Mouse (Mus musculus): ENCODE data around the gene Naaladl2. TPM values are rescaled to one million over a fixed set of nuclear protein-coding genes. Genes with fewer than 3 reads are reported as not detected.

Gene Naaladl2
- total RNA-seq, 2 experiments from 2014 or later: 0.33 to 1.0 TPM

- intact Hi-C loops (cut with DNase I): no loop called here
- no peak for DNase-seq
- Histone ChIP-seq H3K27ac (no peak overlapping the region), H3K4me3 (no peak overlapping the region)
- no peak for TF ChIP-seq CTCF (IDR thresholded peaks at IDR 0.05)
Measured at GRCm38 (mm10) chr3:24905425-24905960, 238.6 kb downstream of the Naaladl2 start.

DNA sequence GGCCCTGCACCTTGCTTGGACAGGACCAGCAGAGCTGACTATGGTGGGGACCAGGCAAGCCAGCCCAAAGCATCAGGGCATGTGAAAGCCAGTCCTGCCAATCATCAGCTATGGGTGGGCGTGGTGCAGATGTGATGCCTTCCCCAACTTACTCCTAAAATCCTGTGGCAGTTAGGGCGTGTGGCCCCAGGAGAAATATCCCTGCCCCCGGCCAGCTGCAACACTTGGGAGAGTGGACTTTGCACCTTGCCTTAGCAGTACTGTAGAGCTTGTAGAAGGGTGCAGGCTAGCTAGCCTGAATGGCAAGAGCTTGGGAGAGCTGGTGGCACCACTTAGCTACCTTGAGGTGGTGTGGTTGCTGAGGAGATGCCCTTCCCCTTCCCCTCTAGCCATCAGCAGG is 255.3 kb downstream of the Naaladl2 start:
- intact Hi-C loops (cut with DNase I): no loop called here
- TF ChIP-seq CTCF (IDR thresholded peaks at IDR 0.05): no peak
- Histone ChIP-seq H3K4me3 (no peak overlapping the region), H3K27ac (no peak overlapping the region)
- DNase-seq: no peak

DNA sequence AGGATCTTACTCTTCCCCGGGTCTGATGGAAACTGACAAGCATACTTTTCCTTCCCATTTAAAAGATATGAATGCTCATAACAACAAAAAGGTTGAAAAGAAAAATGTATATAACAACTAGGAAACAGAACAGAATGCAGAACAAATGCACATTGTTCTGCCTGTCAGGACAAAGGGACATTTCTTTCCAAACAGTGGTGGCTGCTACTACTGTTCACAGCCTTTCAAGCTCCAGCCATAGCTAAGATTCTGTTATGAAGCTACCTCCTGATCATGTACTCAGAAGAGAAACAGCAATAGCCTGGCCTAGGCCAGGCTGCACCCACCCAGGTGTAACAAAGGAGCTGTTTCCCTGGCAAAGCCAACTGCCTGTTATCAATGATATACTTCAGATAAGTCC is 271.8 kb downstream of the Naaladl2 start:
- DNase-seq: no peak
- no peak overlapping the region for H3K27ac ChIP-seq

DNA sequence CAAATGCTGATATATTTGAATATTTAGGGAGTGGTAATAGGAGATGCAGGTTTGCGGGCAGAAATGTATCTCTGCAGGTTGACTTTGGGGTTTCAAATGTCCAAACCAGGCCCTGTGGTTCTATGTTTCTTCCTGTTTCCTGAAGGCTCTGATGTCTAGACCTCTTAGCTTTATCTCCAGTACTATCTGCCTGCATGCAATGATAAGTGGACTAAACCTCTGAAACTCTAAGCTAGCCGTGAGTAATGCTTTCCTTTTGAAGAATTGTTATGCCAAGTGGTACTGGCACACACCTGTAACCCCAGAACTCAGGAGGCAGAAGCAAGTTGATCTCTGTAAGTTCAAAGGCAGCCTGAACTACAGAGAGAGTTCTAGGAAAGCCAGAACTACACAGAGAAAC is 291.1 kb downstream of the Naaladl2 start:
- no peak overlapping the region for H3K27ac ChIP-seq
- no peak overlapping the region for H3K4me3 ChIP-seq
- TF ChIP-seq CTCF (IDR thresholded peaks at IDR 0.05): no peak
- intact Hi-C loops (cut with DNase I): no loop called here
- no peak for DNase-seq

More for the DNA sequence above, 271.8 kb downstream of the Naaladl2 start:
- intact Hi-C loops (cut with DNase I): no loop called here
- no peak for TF ChIP-seq CTCF (IDR thresholded peaks at IDR 0.05)
- no peak overlapping the region for H3K4me3 ChIP-seq

GRCm38 (mm10) chr3:24796739-24797138 is 347.3 kb downstream of the Naaladl2 start:
- intact Hi-C loops (cut with DNase I): no loop called here
- Histone ChIP-seq H3K27ac (no peak overlapping the region), H3K4me3 (no peak overlapping the region)
- TF ChIP-seq CTCF (IDR thresholded peaks at IDR 0.05): no peak
- no peak for DNase-seq

DNA sequence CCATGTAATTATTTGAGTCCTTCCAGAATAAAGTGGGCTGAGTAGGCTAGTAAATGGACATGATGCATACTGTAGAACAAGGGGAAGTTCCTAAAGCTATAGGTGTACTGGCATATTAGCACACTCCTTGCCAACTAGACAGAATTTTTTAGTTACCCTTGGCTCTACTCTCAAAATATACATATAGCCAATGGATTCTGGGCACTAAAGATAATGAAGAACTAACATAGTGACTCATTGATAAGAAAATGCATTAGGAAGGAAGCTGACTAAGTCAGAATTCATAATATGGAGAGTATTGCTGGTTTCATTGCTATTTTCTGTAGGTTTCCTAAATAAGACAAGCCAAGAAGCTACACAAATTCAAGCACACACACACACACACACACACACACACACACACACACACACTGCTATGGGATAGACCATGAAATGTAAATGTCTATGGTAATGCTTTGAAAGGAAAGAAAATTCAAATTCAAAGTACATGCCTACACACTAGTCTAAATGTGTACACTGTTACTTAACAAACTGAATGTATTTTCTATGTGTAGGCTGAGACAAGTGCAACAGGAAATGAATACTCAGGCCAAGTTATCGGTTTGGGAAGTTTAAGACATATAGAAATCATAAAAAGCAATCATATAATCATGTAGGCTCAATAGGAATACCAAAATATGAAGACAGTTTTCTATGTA is 356.5 kb downstream of the Naaladl2 start:
- Histone ChIP-seq H3K4me3 (no peak overlapping the region), H3K27ac (no peak overlapping the region)
- intact Hi-C loops (cut with DNase I): no loop called here
- TF ChIP-seq CTCF (IDR thresholded peaks at IDR 0.05): no peak
- DNase-seq: no peak

DNA sequence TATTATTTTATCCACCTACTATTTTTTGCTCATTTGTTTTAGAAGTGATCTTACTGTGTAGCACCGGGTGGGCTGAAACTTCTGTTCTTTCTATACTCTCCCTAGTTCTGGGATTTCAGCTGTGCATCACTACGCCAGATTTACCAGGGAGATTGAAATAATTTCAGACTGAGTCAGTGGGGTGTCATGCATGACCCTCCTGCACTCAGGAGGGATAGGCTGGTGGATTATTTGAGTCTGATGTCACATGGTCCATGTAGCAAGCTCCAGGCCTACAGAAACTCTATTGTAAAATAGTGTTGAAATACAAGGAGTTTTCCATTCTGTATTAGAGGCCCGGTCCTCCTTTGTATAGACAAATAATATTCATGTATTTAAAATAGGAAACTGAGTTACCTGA is 360.0 kb downstream of the Naaladl2 start:
- no peak for TF ChIP-seq CTCF (IDR thresholded peaks at IDR 0.05)
- intact Hi-C loops (cut with DNase I): no loop called here
- no peak overlapping the region for H3K27ac ChIP-seq
- no peak for DNase-seq
- no peak overlapping the region for H3K4me3 ChIP-seq

- no peak for TF ChIP-seq CTCF (IDR thresholded peaks at IDR 0.05)
- Histone ChIP-seq H3K27ac (no peak overlapping the region), H3K4me3 (no peak overlapping the region)
- DNase-seq: no peak
- intact Hi-C loops (cut with DNase I): no loop called here
Measured at GRCm38 (mm10) chr3:24783462-24783829, 360.6 kb downstream of the Naaladl2 start.

GRCm38 (mm10) chr3:24782784-24783461 is 361.1 kb downstream of the Naaladl2 start:
- H3K27ac ChIP-seq: no peak overlapping the region
- TF ChIP-seq CTCF (IDR thresholded peaks at IDR 0.05): no peak
- H3K4me3 ChIP-seq: no peak overlapping the region
- intact Hi-C loops (cut with DNase I): no loop called here
- DNase-seq: no peak

GRCm38 (mm10) chr3:24781687-24782086 is 362.4 kb downstream of the Naaladl2 start:
- intact Hi-C loops (cut with DNase I): no loop called here
- no peak for DNase-seq
- no peak for TF ChIP-seq CTCF (IDR thresholded peaks at IDR 0.05)
- H3K4me3 ChIP-seq: no peak overlapping the region
- no peak overlapping the region for H3K27ac ChIP-seq

GRCm38 (mm10) chr3:24778416-24778815 is 365.6 kb downstream of the Naaladl2 start:
- intact Hi-C loops (cut with DNase I): no loop called here
- DNase-seq: no peak
- Histone ChIP-seq H3K4me3 (no peak overlapping the region), H3K27ac (no peak overlapping the region)
- TF ChIP-seq CTCF (IDR thresholded peaks at IDR 0.05): no peak

DNA sequence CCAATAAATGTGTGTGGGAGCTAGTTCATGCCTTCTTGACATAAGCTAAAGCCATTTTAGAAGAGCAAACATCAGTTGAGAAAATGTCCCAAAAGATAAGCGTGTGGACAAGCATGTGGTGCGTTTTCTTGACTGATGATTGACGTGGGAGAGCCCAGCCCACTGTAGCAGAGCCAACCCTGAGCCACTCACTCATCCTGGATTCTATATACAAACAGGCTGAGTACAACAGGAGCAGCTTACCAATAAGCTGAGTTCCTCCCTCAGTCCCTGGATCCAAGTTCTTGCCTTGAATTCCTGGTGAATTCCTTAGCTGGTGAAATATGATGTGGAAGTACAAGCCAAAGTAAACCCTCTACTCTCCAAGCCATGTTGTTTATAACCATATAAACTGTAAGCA is 395.0 kb downstream of the Naaladl2 start:
- intact Hi-C loops (cut with DNase I): no loop called here
- DNase-seq: no peak
- Histone ChIP-seq H3K4me3 (no peak overlapping the region), H3K27ac (no peak overlapping the region)
- TF ChIP-seq CTCF (IDR thresholded peaks at IDR 0.05): no peak

DNA sequence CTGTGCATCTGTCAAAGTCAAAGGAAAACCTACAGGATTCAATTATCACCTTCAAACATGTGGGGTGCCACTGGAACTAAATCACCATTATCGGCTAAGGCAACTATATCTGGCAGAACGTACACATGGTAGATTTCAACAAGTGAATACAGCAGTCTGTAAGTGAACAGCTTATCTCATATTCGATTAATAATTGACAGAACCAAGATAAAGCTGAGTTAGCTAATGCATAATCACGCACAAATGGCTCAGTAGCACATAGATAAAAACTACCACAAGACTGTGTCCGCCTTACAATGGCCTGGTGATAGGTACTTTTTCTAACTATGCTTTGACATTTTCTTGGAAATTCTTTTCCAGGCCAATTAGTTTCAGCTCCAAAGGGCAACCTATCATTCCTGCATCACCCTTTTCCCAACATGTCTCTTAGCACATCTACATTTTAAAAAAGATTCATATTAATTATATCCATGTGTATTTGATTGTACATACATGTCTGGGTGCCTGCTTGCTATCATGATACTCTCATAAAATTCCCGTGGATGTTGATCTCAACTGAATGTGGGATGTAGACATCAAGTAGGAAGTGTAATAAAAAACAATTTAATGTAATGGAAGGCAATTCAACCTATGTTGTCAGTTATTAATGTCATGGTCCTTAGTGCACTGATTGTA is 396.7 kb downstream of the Naaladl2 start:
- H3K4me3 ChIP-seq: no peak overlapping the region
- no peak overlapping the region for H3K27ac ChIP-seq
- intact Hi-C loops (cut with DNase I): no loop called here
- TF ChIP-seq CTCF (IDR thresholded peaks at IDR 0.05): no peak
- DNase-seq: no peak
